Mouse (Mus musculus): ENCODE results near the gene Olfr1414. TPM values are rescaled to one million over a fixed set of nuclear protein-coding genes. Genes with fewer than 3 reads are reported as not detected.

Gene Olfr1414
- polyA plus RNA-seq (2012; rRNA removed): not detected in 2 replicates

GRCm38 (mm10) chr1:92518561-92518960, at the start of gene Olfr1414:
Gene Olfr1414, minus strand, starts transcription at chr1:92518661.

DNA sequence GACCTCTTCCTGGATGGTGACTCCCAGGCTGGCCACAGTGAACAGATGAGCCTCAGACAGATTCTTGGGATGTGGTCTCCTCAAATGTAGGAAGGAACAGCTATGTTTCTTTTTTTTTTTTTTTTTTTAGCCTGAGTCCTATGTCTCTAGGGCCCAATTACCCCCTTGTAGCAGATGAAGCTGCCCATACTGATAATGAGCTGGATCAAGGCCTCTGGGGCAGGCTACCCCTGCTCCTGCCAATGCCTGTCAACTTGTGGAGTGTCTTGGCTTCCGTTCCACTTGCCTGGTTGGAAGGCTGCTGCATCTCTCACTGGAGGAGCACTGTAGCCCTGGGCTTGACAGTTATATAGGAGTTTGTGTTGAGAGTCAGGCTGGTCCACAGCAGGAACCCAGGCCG, 22.5 kb downstream of the Olfr1414 start, which contains the start of gene Olfr1415:
TSS of gene Olfr1415 (minus strand) at position 101 of the 400 bp plus-strand sequence.

DNA sequence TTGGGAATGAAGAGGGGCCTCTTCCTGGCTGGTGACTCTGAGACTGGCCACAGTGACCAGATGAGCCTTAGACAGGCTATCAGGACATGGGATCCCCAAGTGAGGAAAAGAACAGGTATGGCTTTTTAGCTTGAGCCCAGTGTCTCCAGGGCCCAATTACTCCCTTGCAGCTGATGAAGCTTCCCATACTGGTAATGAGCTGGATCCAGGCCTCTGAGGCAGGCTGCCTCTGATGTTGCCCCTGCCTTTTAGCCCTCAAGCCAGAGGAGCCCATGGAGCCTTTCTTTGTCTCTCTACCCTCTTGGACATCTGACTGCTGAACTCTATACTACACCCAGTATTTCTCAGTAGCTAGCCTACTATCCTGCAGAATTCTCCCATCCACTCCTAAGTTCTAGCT, 33.4 kb downstream of the Olfr1414 start, which contains the start of gene Olfr1416:
TSS of gene Olfr1416 (minus strand) at position 101 of the 400 bp plus-strand sequence.

GRCm38 (mm10) chr1:92473165-92474041, 45.1 kb downstream of the Olfr1414 start, which contains the start of gene Ndufa10:
Gene Ndufa10, minus strand, starts transcription at chr1:92473860.

Other genes starting within 250 kb of the Olfr1414 start
- gene Ndufa10, start 44.8 kb downstream of the Olfr1414 start, polyA plus RNA-seq (2012; rRNA removed): 127 and 149 TPM in 2 replicates
- not detected in 2 replicates for gene Olfr1416, start 33.5 kb downstream of the Olfr1414 start, polyA plus RNA-seq (2012; rRNA removed)
- not detected in 2 replicates for gene Olfr1415, start 22.6 kb downstream of the Olfr1414 start, polyA plus RNA-seq (2012; rRNA removed)
- not detected in 2 replicates for gene Olfr1413, start 52.7 kb upstream of the Olfr1414 start, polyA plus RNA-seq (2012; rRNA removed)
- not detected in 2 replicates for gene Olfr1412, start 67.1 kb upstream of the Olfr1414 start, polyA plus RNA-seq (2012; rRNA removed)
- not detected in 2 replicates for gene Olfr1411, start 75.8 kb upstream of the Olfr1414 start, polyA plus RNA-seq (2012; rRNA removed)
- gene Olfr1410, start 87.1 kb upstream of the Olfr1414 start, polyA plus RNA-seq (2012; rRNA removed): not detected in 2 replicates
- not detected in 2 replicates for gene Olfr12, start 99.1 kb upstream of the Olfr1414 start, polyA plus RNA-seq (2012; rRNA removed)
- gene Cops9, start 123.3 kb upstream of the Olfr1414 start, polyA plus RNA-seq (2012; rRNA removed): 282 and 335 TPM in 2 replicates
- gene Otos, start 130.2 kb upstream of the Olfr1414 start, polyA plus RNA-seq (2012; rRNA removed): 0.04 and 0.23 TPM in 2 replicates

All from central nervous system, embryonic 18 days (tissue).